Mouse (Mus musculus) inflammation-experienced regulatory T-cells, adult 6 months (primary cell): ENCODE measurements around the gene Zan. TPM values are rescaled to one million over a fixed set of nuclear protein-coding genes. Genes with fewer than 3 reads are reported as not detected.

Source experiments
- ATAC-seq: one replicate; pipeline ENCODE4 v1.8.0; 2017
- polyA plus RNA-seq, 3 experiments: library from polyadenylated mRNA; unstranded; fragments of 100-300 nt; shearing (Covaris generic); gene quantifications; one replicate each; pipeline ENCODE4 v1.2.1; 2017

The Zan gene
- polyA plus RNA-seq, 3 experiments from 2014 or later = 0.19 to 0.55 (median 0.24) TPM

DNA sequence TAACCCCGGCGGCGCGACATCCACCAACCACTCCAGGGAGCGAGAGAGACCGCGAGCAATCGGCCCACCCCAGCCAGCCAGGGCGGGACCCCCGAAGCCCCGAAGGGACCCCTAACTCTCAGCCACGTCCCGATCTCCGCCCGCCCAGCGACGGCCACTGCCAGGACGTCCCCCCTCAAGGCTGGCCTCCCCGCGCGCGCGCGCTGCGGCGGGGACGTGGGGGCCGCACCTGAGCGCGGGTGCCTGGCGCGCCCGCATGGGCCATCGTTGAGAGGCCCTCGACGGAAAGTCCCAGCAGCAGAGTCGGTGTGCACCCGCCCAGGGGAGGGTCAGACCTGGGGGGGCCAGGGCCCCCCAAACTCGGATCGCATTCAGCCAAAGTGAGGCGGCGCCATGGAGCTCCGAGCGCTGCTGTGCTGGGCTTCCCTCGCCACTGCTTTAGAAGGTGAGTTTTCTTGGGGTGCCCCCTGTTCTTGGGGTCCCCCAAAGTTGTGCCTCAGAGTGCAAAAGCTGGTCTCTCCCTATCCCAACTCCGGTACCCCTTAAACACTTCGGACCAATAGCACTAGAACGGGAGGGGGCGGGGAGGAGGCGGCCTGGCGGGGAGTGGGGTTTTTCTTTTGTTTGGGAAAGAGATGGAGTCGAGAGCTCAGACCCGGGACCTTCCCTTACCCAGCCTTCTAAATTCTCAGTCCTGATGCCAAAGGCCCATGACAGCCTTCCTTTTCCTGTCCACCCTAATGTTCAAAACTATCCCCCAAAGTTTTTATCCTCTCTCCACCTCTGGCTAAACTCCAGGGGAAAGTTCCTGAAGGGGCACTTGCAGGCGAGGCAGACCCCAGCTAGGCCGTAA lies 126.4 kb downstream of the Zan start:
- no peak for ATAC-seq

DNA sequence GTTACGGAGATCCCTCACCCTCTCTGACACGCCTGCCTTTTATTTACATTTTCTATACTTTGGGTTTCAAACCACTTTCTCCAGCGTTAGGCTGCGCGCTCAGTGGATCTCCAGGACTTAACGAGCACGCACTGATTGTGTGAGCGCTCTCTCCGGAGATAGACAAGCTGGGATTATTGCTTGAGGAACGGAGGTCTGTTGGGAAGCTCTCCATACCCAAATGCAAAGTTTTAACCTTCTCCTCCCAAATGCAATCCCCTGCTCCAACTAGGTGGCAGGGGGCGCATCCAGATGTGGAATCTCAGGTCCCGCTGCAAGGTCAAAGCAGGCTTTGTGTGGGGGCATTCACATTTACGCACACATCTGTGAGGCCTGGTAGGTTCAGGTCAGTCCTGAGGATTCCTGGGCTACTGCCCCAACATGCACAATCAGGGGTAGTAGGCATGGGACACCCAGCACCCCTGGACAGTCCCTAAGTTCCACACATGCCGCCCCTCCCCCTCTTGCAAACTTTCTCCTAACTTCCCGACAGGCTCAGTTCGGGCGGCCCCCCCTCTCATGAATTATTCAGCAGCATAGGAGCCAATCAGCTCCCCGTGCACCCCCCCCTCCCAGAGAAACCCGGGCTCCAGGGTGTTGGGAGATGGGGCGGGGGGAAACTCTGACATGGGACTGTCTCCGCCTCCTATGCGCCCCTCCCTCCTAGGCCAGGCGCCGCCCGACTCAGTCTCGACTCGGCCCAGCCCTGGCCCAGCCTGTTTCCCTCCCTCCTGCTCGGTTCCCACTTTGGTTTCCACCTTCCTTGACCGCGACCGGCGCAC lies 127.3 kb downstream of the Zan start, which contains the start of gene Ephb4:
Ephb4 (plus strand) TSS at position 726 of the 821 bp plus-strand sequence.
- no peak for ATAC-seq

DNA sequence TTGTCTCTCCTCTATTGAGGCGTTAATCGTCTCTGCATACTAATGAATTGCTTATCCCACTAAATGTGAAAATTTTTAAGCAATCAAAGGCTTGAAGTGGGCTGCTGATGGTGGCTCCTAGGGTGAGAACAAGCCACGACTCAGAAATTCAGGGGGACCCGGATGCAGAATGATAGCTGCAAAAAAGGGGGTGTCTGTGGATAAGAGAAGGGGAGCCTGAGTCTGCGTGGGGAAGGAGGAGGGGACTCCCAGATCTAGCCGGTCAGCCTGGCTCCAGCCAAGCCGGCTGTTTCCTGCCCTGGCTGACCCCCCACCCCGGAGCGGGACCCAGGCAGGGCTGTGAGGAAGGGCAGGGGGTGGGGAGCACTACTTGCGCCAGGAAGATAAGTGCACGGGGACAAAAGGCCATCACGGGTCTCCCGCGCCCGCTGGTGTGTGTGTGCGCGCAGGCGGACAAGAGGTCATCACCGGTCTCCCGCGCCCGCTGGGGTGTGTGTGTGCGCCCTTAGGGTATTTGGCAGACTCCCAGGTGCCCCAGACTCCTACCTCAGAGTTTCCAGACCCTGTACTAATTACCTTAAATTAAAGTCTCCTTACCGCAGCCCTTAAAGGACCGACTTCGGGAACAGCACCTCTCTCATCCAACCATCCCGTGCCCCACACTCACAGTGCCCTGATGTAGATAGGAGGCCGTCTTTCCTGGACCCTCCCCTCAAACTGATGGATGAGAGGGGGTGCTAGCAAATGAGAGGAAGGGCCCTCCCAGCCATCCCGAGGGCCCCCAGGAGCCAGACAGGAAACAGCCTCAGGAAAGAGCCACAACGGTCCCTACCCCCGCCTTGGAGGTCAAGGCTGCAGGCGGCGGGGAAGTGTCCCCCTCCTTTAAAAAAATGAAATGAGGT lies 128.1 kb downstream of the Zan start:
- ATAC-seq = no peak

DNA sequence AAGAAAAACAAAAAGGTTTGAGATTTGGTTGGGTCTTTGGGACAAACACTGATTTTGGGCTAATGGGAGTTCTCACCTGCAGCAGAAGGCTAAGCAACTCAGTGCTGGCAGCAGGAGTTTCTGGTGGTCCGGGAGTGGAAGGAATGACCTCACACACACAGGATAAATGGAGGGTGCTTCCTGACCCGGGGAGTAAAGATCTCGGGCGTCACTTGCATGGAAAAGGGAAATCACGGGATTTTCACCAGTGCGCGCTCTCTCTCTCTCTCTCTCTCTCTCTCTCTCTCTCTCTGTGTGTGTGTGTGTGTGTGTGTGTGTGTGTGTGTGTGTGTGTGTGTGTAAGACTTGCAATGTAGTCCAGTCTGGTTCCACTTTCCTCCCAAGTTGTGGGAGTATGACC lies 129.0 kb downstream of the Zan start:
- no peak for ATAC-seq

DNA sequence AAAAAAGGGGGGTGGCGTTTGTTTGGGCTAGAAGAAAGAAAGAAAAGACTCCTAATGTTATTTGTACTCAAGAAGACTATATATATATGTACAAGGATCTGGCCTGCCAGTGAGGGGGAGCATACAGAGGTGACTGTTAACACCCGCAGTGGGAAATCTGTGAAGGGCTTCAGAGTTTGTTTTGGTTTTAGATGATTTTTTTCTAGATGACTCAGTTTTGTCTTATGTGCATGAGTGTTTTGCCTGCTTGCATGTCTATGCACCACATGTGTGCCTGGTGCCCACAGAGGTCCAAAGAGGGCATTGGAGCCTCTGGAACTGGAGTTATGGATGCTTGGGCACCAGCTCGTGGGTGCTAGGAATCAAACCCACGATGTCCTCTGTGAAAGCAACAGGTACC lies 129.9 kb downstream of the Zan start:
- ATAC-seq = no peak

DNA sequence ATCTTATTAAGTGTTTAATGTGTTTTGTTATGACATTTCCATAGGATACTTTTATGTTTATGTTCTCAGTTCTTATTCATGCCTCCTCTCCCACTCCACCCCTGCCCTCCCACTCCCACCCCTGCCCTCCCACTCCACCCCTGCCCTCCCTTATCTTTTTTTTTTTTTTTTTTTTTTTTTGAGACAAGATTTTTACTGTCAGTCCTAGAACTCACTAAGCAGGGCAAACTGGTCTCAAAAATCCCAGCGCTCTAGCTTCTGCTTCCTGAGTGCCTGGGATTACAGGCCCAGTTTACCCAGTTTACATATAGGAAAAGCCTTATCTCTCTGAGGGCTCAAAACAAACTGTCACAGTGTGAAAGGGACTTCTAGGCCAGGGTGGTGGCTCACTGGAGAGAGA lies 130.5 kb downstream of the Zan start:
- ATAC-seq = no peak

DNA sequence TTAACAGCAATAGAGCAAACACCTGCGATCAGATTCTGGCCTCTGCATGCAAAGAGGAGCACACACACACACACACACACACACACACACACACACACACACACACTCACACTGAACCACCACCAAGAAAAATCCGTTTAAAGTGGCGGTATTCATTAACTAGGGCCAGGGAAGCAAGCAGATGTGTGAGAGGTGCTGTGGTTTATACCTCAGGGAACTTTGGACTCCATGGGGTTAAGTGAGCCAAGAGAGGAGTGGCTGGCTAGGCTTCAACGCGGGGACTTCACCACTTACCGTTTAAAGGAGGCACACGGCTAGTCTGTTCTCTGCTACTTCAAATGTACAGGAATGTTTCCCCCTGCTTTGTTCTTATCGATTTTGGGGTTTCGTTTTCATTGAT lies 131.0 kb downstream of the Zan start:
- ATAC-seq = no peak

DNA sequence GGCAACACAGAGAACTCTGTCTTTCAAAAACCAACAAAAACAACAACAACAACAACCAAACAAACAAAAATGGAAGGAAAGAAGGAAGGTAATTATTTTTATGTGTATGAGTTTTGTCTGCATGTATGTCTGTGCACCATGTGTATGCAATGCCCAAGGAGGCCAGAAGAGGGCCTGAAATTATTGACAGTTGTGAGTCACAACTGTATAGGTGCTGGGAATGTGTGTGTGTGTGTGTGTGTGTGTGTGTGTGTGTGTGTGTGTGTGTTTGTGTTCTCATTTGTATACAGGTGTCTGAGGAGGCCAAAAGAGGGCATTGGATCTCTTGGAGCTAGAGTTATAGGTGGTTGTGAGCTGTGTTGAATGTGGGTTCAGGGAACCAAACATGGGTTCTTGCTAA lies 133.0 kb downstream of the Zan start:
- ATAC-seq = no peak

DNA sequence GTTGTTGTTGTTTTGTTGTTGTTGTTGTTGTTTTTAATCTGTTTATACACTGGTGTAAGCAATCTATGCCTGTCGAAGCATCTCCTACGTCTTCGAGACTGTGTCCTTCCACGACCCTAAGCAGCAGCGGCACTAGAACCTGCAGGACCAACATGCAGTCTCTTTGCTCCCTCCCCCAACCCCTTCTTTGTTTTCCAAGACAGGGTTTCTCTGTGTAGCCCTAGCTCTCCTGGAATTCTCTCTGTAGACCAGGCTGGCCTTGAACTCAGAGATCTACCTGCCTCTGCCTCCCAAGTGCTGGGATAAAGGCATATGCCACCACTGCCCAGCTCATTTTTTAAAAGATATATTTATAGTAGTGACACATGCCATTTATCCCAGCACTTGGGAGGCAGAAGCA lies 133.5 kb downstream of the Zan start:
- no peak for ATAC-seq

DNA sequence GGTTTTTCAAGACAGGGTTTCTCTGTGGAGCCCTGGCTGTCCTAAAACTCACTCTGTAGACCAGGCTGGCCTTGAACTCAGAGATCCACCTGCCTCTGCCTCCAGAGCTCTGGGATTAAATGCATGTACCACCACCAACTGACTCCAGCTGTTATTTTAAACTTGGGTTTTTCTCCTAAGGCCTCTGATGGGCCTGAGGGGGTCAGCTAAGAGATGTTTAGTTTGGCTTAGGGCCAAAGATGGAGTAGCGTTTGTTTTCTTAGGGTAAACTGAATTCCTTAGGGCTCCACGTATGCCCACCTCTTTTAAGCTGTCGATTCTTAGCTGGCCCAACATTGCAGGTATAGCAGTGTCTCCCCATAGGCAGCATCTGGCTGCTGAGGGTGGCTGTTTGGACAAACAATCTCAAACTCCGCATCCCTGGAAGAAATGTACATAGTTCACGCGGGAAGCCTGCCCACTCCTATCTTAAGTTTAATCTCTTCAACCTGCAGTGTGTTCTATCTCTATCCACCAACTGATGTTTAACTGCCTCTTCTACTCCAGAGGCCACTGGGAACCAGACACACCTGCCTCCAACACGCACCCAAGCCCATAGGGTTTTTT lies 134.4 kb downstream of the Zan start:
- no peak for ATAC-seq

DNA sequence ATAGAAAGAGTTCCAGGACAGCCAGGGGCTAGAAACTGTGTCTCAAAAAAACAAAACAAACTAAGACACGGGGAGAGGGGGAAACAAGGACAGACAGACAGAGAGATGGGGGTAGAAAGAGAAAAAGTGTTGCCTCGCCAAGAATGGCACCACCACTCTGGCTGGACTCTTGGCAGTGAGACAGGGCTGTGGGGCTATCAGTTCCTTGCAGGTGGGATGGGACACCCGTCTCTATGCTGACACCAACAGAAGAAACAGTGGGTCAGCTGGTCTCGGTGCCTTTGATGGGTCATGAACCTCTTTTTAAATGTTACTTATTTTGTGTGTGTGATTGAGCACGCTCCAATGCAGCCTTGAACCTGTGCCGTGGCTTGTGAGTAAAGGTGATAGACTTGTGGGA lies 136.6 kb downstream of the Zan start:
- ATAC-seq = no peak

DNA sequence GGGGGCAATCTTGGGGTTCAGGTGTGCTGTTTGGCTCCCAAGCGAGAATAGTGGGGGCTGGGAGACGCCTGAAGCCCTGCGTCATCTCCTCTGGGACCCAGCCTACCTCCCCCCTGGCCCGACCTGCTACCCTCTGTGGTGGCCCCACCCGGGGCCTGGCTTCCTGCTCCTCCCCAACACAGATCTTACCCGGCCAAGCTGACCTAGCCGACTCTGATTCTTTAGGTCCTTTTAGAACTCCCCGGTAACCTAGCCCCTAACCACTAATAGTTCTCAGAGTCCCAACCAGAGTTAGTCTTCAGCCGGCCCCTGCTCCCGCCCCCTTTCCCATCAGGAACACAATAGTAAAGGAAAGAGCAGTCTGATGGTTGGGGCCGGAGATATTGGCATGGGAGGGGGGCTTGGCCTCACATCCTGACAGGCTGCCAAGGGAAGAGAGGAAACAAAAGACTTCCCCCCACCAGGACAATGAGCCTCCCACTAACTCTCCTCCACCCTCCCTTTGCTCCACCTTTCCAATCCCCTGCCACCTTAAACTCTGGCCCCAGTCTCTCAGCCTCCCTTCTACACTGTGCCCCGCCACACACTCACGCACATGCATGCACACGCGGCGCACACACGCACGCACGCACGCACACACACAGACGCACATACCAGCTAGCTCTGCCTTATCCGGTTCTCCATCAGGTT lies 137.4 kb downstream of the Zan start:
- no peak for ATAC-seq

DNA sequence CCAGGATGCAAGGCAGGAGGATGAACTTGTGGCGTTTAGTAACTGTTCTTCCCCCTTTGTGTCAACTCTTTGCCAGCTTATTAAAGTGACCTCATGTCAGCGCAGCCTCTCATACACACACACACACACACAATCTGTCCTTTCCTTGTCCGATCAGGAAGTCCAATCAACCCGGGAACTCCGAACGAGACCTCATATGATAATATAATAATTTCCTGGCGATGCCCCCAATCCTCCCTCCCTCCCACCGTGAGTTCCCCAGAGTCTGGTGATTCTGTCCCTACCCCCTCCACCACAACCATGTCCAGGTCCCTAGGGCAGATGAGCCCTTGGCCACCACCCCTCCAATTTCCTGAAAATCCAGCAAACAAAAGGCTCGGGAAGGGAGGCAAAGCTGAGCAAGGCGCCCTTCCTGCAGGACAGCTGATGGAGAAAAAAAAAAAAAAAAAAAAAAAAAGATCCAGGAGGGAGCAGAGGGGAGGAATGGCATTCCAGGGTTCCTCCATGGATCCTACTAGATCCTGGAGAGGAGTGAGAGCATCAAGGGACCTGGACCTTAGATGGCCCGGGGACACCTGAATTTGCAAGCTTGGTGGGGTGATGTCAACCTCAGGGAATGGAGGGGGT lies 138.1 kb downstream of the Zan start:
- no peak for ATAC-seq

DNA sequence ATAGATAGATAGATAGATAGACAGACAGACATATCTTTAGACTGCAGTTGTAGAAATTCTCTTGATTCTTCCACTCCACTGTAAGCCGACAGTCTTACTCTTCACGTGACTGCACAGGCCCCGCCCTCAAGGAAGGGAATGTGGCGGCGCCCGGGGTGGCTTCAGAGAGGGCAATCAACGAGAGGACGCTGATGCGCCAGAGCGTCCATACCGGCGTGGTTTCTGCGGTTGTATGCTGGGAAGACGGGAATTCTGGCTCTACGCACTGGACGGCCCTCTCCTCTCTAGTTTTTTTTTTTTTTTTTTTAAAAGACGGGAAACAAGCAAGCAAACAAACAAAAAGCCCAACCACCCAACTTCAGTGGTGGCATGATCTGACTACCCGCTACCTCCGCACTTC lies 138.6 kb downstream of the Zan start:
- ATAC-seq = peak; percentile 46

DNA sequence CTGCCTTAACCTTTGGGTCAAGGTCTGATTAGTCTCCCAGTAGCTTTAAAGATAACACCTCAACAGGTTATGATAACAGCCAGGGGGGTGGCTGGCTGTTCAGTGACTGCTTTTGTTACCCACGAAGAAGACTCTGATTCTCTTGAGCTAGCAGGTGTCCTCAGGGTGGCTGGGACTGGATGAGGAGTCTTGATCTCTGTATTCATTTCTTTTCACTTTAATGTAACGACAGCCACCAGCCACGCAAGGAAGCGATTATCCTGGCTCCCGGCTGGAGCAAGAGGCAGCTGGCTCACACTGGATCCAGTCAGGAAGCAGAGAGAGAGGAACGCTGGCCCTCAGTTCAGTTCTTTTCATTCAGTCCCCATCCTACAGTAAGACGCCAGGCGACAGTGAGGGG lies 139.7 kb downstream of the Zan start:
- ATAC-seq = no peak

DNA sequence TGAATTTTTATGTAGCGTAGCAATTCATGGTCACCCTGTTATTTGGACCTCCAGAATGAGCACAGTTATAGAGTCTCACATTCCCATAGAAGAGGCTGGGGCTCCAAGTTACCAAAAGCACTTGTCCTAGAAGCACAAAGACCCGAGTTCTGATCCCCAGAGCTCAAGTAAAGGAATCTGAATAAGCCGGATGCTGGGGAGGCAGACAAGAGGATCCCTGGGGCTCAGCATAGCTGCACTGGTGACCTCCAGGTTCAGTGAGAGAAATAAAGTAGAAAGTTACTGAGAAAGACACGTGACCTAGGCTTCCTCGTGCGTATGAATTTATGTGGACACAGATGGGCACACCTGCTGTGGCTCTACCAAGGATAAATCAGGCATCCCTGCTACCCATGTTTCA lies 141.8 kb downstream of the Zan start:
- no peak for ATAC-seq

DNA sequence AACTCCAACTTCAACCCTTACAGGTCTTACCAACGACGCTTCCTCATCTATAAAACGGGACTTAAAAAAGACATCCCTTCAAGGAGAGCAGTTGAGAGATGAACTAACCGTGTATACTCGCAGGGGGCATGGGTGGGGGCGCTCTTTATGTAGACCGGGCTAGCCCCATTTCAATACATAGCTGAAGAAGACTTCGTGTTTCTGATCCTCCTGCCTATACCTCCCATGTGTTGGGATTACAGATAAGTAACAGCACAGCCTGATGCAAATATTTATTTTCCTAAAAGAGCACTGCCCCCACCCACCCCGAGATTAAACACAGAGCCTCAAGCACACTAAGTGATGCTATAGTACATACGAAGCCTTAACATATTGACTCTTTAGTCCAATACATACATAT lies 142.5 kb downstream of the Zan start:
- ATAC-seq = no peak

DNA sequence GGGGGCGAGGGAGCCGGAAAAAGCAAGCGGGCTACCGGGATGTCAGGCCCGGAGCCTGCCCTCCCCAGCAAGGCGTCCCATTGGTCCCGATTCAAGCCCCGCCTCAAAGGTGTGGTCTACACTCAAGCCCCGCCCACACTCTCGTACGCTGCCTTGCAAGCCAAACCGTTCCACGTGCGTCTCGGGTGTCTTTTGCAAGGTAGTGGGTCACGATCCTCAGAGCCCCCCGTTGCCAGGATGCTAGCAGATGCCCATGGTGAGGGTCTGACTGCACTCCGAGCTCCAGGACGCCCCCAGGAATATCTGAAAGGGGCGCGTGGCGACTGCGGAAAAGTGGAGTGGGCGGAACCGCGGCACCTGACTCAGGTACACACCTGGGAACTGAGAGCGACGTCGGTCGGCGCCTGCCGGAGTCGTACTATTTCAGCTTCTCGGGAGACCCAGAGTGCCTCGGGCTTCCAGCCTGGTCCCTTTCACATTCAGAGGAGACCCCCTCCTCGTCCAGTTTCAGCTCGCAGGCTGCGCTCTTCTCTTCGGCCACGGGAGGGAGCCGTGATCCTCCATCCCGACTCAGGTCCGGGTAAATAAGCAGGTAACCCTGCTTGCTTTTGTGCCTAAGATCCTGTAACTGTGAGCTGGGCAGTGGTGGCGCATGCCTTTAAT lies 143.2 kb downstream of the Zan start, which contains the start of gene Slc12a9:
Slc12a9 (minus strand) TSS at position 86 of the 663 bp plus-strand sequence.
- peak; percentile 93 for ATAC-seq

DNA sequence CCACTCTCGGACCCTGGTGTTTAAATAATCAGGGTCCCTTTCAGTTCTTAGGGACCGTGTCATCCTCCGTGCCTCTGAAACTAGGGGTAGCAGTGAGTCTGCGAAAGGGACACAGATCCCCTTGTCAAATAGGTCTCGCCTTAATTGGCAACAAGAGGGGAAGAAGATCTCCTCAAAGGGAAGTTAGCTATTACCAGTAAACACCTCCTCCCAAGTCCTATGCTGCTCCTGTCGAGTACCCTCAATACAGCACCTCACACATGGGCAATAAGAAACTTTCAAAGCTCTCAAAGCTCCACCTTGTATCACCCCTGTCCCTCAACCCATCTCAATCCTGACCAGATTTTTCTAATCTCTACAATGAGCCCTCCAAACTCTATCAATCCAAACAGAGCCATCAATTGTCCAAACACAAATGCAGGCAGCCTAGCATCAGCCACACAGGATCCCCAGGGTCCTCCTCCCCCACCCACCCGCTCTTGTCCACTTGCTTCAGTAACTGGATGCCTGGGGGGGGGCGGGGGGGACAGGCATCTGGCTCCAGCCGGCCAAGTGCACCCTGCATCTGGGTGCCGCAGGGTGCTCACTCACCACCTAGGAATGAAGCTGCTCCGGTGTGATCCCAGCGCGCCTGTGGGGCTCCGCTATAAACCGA lies 143.9 kb downstream of the Zan start:
- ATAC-seq = no peak

DNA sequence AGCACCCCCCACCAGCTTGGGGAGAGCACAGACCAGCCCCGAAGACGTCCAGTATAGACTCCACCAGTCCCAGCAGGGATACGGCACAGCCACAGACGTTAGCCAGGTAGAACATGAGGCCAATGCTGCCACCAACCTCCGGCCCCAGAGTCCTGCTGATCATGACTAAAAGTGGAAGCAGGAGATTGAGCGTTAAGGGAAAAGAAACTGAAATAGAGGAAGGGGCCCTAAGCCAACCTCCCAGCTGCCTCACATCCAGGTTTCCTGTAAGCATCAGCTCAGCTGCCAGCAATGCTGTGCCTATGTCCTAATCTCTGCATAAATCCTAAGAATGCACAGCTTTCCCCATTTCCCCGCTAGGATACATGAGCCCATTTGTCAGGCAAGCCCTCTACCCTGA lies 146.0 kb downstream of the Zan start:
- ATAC-seq = no peak
